Mouse (Mus musculus): Measurements from ENCODE around the gene Ndufs2.

Ndufs2 gene

DNA sequence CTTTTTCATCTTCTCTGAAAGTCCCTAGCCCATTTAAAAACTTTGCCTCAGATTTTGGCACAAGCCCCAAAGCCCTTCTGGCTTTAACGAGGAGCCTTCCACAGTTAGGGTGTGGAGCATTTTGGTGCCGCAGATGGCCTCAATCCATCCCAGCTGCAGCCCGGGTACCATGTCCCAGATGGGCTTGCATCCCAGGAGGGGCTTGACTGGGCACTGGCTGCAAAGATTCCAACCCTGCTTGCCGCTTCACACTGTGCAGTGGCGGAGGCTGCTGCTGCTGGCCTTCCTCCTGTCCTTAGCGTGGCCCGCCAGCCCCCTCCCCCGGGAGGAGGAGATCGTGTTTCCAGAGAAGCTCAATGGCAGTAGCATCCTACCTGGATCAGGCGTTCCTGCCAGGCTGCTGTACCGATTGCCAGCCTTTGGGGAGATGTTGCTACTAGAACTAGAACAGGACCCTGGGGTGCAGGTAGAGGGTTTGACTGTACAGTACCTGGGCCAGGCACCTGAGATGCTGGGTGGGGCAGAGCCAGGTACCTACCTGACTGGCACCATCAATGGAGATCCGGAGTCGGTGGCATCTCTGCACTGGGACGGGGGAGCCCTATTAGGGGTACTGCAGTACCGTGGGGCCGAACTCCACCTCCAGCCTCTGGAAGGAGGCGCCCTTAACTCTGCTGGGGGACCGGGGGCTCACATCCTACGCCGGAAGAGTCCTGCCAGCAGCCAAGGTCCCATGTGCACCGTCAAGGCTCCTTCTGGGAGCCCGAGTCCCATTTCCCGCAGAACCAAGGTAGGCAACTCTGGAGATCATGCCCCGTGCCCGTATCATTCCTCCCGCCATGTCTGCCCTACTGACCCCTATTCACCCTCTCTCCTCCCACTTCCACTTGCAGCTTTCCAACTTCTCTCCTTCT lies at the start of gene Ndufs2:
Ndufs2 (minus strand) TSS at position 709 of the 914 bp plus-strand sequence.
- DNase-seq (ENCODE audit: low read depth, low spot score), result no peak

DNA sequence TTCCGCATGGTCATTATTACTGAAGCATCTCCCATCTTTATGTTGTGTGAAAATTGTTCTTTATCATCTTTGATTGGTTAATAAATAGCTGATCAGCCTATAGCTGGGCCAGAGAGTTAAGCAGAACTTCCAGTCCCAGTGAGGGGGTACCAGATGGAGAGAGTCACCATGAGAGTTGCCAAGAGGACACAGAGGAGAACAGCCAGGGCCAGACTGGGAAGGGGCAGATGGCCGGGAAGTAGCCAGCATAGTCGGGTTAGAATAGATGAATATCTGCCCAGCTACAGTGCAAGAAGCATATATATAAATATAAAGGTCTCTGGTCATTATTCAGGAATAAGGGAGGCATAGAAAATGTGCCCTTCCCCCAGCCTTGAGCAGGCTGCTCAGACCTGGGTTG lies 47.0 kb upstream of the Ndufs2 start:
- no peak for DNase-seq (ENCODE audit: low read depth, low spot score)

DNA sequence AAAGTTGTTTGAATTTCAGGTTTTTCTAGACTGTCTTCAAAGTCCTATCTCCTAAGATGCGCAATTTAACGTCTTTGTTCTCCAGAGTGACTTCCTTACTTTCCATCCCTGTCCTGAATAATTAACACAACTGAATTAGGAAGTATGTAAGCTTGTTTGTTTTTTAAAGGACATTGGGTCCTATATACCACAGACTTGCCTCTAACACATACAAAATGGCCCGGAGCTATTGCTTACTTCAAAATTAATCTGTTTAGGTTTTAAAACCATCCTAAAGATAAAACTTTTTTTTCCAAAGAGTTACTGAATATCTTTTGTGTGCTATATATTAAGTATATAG lies 43.8 kb upstream of the Ndufs2 start:
- no peak for DNase-seq (ENCODE audit: low read depth, low spot score)

DNA sequence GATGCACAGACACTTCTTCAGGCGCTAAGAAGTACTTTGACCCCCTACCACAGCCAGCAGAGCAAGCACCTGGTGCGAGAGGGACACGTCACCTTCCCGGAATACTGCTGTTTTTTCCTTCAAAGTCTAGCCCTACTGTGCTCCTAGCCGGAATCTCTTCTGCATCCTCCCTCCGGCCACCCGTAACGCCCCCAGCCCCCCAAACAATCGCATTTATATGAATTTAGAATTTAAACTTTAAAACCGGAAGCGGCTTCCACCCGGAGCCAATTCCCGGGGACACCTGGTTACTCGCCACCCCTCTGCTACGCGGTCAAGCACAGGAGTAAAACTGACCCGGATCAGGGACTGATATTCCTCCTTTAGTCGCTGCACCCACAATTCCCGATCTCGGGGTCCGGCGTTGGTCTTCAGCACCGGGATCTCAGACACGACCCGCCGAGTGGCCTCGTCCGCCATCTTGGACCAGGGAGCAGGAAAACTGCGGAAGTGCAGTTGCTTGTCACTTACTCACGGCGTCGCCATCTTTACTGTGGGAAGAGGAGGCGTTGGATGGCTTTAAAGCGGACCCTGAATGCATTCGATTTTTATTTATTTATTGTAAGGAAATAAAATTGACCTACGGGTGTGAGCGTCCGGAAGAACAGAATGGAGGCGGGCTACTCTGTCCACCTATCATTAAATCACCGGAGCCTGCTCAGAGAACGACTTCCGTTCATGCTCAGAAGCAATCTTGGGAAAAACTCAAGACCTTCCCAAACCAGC lies 43.3 kb upstream of the Ndufs2 start, which contains the start of gene Ufc1:
Ufc1 (minus strand) TSS at position 727 of the 765 bp plus-strand sequence.
- DNase-seq (ENCODE audit: low read depth, low spot score), result peak; percentile 81

DNA sequence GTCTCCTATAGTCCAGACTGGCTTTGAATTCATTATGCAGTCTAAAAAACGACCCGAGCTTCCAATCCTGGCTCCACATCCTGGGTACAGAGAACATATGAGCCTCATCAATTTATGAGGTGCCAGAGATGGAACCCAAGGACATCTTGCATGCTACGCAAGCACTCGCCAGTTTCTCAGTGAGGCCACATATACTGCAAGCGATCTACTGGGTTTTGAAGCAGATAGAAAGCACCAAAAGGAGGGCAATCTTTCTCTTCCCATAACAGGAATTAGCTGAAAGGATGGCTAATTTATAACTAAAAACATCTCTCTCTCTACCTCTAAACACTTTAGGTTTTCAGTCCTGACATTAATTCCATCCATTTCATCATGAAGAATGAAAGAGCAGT lies 42.7 kb upstream of the Ndufs2 start:
- no peak for DNase-seq (ENCODE audit: low read depth, low spot score)

DNA sequence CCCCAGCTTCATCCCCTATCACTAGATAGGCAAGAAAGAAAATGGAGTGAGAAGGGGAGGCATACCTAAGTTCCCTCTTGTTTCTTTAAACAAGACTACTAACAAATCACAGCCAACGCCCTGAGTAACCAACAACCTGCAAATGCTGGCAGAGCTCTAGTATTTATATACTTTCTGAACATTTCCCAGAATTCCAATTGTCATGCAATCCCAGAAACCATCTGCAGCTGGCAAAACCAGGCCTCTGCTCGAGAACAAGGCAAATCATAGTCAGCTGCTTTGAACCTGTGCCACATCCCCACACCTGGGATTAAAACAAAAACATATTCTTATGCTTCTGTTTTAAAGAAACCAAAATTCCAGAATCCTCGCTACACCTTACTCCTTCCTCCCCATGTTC lies 42.2 kb upstream of the Ndufs2 start:
- no peak for DNase-seq (ENCODE audit: low read depth, low spot score)

DNA sequence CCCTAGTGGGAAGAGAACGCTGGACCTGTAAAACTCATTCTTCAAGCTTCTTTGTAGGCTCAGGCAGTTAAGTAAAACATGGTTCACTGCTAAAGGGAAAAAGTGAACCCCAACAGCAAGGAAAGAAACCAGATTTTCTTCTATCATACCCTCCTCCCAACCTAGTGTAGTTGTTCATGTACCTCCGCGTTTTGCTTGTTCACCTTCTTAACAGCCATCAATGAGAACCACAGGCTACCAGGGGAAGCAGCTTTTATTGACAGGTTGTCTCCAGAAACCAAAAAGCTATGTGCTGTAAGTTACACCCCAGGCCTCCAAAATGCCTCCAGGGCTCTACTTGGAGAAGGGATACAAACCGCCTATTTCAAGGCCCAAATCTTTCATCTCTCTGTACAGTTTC lies 37.1 kb upstream of the Ndufs2 start:
- no peak for DNase-seq (ENCODE audit: low read depth, low spot score)

DNA sequence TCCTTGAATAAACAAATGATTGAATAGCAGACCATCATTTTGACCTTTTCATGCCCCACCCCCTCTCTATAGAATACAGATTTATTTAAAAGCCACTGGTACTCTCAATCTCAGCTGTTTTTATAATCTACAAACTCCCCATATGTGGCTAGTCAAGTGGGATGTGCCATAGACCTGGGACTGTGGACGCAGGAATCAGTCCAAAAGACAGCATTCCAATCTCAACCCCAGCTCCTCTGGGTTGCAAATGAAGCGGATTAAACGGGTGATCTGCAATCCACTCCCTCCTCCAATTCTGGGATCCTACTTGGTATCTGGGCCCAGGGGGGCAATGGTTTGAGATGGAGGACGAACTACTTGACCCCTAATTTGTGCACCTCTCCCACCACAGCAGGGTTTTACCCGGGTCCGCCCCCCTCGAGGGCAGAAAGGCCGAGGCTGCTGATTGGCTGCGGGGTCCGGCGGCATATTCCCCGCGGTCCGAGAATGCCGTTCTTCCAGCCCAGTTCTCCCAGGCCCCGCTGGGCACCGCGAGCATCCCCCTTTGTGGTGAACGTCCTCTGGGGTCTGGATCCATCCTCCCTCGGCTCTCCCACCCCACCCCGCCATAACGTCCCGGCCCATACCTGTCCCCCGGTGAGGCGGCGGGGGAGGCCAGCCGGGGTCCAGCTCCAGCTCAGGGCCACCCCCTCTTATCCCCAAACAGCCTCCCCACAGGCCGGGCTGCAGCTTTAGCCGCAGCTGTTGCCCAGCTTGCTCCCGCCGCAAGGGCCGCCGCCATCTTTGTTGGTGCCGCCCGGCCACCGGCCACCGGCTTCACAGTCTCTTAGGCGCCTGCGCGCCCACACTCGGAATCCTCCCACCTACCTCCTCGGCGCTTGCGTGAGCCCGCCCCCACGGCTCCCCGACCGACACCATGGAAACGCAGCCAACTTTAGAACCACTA lies 36.2 kb upstream of the Ndufs2 start, which contains the start of gene Usp21:
Usp21 (minus strand) TSS at position 856 of the 946 bp plus-strand sequence.
- peak; percentile 83 for DNase-seq (ENCODE audit: low read depth, low spot score)

DNA sequence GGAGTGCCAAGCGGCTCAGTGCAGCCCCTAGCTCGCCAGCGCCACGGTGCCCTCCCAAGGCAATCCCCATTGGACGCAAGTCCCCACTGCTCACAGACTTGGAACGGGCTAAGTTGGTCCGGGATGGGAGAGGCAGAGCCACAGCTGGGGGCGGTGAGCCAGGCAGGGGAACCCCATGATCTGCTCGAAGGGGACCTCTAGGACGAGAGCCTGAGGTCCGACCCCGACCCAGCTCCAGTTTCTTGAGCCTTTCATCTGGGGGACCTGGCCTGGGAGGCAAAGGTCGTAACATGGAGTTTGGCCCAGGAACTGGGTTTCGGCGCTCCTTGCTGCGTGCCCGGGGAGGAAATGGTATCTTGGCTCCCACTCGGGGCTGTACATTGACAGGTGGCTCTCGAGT lies 35.3 kb upstream of the Ndufs2 start:
- no peak for DNase-seq (ENCODE audit: low read depth, low spot score)

DNA sequence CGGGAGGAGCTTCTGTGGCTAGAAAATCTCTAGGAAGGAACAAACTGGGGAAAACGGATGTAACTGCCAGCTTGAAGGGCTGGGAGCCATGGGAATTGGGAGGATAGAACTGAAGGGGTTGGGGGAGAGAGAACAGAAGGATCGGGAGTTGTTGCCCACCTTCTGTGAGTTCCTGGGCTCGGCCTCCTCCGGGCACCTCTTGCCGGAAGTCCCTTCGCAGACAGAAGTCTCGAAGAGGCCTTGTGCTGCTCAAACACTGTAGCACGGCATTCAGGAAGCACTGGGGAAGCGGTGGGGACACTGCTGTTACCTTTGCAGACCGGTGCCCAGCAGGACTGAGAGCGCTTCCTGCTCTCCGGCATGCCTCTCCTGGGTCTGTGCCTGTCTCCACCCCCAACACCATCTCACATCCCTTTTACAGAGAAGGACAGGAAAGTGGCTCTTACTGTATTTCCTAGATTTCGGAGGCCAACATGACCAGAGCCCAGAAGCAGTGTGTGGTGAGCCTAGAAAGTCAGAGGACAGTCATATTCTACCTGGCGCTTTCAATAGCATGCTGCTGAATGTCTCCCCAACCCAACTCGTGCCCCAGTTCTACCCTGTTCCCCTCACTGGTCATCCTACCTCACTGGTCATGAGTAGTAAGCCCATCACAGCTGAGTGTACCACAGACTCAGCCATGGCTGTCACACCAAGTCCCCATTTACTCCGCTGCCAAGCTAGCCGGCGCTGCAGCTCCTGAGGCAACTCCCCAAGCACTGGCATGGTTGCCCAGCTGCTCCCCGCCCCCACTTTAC lies 34.1 kb upstream of the Ndufs2 start:
- no peak for DNase-seq (ENCODE audit: low read depth, low spot score)

DNA sequence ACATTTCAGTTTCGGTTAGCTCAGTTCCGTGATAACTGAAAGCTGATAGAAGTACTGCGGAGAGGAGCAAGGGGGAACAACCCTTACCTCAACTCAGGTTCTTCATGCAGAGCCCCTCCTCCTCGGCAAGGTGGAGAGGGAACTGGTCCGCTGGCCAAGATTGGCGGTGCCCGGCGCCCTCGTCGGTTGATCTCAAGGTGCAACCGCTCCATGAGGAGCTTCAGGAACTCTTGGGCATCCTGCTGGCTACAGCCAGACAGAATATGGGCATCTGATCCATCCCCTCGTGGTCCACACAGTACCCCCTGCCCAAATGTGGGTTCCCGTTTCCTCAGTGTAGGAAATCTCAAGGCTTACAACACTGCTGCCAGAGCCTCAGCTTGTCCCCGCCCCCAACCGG lies 33.3 kb upstream of the Ndufs2 start:
- no peak for DNase-seq (ENCODE audit: low read depth, low spot score)

DNA sequence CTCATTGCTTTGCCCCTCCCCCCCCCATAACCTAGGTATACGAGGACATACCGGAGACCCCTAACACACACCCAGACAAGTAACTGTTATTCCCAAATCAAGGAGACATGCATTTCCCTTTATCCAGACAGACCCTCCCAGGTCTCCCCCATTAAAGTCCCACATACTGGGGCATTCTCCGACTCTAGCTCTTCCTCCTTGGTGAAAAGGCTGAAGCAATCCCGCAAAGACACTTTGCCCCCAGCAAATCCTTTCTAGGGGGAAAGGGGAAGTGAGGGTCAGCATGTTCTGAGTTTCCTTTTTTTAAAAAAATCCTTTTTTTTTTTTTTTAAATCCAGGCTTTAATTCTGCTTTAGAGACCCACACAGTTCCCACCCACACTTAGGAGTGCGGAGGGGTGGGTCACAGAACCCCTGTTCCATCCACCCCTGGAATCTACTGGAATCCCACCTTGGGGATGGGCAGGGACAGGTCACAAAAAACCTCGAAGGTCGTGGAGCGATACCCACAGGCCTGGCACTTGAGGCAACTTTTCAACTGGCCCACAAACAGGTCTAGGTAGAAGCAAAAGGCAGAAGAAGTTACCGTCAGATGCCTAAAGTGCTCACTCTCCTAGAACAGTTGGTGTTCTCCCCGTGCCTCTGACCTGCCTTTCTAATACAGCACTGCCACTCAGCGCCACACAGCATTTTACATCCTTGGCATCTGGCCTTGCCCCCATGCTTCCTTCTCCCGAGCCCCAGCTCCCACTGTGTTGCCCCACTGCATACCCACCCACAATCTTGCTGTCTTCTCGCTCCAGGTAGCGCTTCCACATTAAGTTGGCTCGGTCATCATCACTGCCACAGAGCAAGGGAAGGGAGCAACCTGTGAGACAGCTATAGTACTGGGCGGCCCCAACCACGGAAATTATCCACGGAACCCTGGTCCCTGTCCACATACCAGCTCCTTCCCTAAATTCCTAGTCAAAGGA lies 32.3 kb upstream of the Ndufs2 start:
- no peak for DNase-seq (ENCODE audit: low read depth, low spot score)

DNA sequence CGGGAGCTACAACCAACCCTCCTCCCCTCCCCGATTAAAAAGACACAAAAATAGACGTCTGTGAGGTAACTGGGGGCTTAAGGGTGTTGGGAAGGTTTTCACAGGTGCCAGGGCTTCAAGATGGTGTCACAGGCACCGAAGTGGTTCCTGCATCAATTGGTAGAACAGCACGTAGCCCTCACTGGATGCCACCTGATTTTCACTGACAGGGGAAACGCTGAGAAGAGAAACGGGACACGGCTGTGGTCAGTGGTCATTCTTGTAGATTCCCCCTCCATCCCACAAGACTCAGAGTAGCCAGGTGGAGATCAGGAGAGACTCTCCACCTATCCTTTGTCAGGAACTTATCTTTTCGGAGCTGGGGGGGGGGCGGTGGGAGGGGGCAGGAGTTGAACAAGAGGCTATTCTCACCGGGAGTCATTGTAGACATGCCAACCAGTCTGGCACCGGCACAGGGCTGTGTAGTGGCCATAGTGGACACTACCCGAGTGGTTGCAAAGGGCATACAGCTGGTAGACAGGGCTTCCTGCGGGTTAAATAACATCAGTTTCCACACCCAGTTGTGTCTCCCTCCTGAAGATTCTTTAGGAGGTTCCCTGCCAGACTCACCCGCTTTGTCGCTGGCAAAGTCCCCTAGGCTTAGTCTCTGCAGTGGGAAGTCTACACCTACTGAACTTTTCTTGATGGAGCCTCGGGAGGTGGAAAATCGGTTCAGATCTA lies 31.1 kb upstream of the Ndufs2 start:
- no peak for DNase-seq (ENCODE audit: low read depth, low spot score)

DNA sequence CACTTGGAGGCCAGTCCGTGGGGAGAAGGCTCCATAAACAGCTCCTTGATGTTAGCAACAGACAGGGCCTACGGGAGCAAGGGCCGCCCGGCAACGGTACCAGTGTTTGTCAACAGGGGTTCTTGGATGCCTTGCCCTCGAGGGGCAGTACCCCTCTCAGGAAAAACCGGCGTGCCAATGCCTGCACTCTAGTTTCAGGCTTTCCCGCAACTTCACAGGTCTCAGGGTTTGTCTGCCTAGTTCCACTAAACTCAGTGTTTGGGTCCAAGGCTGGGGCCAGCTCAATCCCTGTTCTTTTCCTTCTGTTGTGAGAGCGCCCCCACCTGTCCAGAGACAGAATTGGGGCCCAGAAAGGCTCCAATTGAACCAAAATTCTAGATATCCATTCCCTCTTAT lies 30.3 kb upstream of the Ndufs2 start:
- DNase-seq (ENCODE audit: low read depth, low spot score), result no peak

DNA sequence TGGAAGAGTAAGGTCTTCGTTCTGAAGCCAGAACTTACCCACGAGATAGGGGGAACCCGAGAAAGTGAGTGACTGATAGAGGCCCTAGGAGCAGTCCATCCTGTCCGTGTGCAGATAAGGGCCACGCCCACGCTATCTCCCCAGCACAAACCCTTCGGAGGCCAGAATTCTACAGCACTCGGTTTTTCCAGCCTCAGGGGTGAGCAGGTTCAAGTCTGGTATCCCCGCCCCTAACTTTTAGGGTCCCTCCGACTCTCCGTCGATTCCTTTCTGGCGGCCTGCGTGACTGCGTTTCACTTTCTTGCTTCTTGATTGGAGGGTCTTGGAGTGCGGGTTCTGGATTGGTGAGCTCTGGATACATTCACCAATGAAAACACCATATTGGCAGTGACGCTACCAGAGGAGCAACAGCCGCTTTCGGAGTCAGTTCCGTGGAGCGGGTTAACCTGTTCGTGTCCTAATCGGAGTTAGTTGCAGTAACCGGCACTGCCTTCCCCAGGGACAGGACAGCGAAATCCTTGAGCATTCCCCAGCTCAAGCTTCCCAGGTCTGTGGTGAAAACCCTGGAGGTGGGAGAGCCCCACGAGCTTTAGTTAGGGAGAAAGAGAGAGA lies 29.8 kb upstream of the Ndufs2 start, which contains the start of gene Ppox:
Ppox (minus strand) TSS at position 271 of the 612 bp plus-strand sequence.
- DNase-seq (ENCODE audit: low read depth, low spot score), result peak; percentile 97

DNA sequence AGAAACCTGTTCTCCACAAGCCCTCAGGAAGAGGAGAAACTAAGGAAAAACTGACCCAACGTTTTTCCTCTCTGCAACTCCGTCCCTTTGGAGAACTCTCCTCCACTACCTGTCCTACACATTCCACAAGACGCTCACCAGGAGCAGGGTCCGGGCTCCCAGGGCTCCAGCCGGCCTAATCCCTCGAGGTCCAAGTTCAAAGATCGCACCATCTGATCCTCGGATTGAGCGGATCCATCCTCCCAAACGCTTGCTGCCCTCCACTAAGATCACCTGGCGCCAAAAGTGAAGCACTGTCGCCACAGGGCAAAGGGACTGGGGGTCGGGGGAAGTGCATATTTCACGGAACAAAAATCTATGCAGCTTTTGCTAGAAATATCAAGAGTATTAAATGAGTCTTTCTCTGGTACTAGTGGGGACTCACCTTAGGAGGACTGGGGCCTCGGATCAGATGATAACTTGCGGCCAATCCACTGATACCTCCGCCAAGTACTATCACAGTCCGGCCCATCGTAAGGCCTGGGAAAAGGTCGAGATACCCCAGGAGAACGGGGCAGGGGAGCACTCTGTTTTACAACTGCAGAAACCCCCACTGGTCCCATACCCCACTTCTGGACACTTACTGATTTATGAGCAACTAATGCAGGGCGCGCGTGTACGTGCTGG lies 29.2 kb upstream of the Ndufs2 start:
- DNase-seq (ENCODE audit: low read depth, low spot score), result no peak

DNA sequence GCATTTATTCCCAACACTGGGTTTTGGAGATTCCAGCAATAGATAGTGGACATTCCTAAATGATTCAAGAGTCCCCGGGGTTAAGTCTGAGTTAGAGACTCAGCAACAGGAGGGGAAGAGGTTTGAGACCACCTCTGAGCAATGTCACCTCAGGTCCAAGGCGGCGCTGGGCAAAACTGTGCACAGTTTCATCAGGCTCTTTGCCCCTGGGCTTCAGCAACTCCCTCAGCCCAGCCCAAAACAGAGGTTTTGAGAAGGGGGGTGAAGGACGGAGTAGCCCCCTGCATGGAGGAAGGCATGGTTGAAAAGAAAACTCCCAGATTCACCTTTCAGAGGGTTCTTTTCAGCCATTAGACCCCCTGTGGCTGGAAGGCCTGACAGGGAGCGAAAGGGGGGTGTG lies 28.5 kb upstream of the Ndufs2 start:
- no peak for DNase-seq (ENCODE audit: low read depth, low spot score)
